Mouse (Mus musculus) lung, adult 2 months (tissue): ENCODE results near the gene Olfr453.

Experiments used
- CTCF ChIP-seq: fragments of 200-500 bp; IDR thresholded peaks from 2 replicates; pipeline ENCODE4 v1.5.1; 2011; ENCODE audit warnings: mild to moderate bottlenecking, low read length, control low read depth; ENCODE audit not compliant: insufficient read depth
- POLR2A ChIP-seq: fragments of 200-500 bp; IDR thresholded peaks from 2 replicates; pipeline ENCODE4 v1.6.1; 2011; ENCODE audit warnings: low read depth, mild to moderate bottlenecking, control low read depth, low read length, borderline replicate concordance; ENCODE audit errors: extremely low read depth

GRCm38 (mm10) chr6:42714668-42715067, 24.5 kb upstream of the Olfr453 start:
- TF ChIP-seq CTCF: no peak
- TF ChIP-seq POLR2A: no peak
